Mouse (Mus musculus): ENCODE results near the gene Rnls. TPM values are rescaled to one million over a fixed set of nuclear protein-coding genes. Genes with fewer than 3 reads are reported as not detected.
A peak's percentile ranks its signal among the peaks of the same experiment; 100 is the strongest.

Gene Rnls
- polyA plus RNA-seq, 1 experiment from 2014 or later: 5.6 TPM

DNA sequence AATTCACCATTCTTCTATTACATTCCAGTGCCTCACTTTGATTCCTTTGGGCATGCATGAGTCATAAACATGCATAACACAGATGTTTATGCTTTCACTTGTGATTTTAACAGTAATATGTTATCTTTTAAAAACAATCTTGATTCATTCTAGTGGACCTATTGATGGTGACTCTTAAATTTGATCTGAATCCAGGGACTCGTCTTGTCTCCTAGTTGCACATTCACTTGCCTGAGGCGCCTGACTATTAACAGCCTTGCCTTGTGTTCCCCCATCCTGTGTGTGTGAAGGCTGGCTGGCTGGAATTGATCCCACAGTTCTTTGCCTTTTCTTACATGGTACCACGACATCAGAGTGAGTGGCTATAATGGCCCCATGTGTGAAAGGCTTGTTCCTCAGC is 243.7 kb downstream of the Rnls start:
- Histone ChIP-seq H3K36me3 (no peaks in the 10 kb centered on the region), H3K4me2 (no peak overlapping the region), H3K9ac (replicated peaks) (no peak overlapping the region), H3K4me1 (replicated peaks) (no peaks in the 10 kb centered on the region), H3K27me3 (no peaks in the 10 kb centered on the region), H3K27ac (no peak overlapping the region), H3K9me3 (no peaks in the 10 kb centered on the region), H3K4me3 (replicated peaks) (no peak overlapping the region)
- ATAC-seq (ENCODE audit: insufficient number of reproducible peaks, insufficient read depth, low FRiP score, low TSS enrichment, low read depth): no peak
- 83% methylated on average over 3 of the region's 3 CpGs for WGBS

DNA sequence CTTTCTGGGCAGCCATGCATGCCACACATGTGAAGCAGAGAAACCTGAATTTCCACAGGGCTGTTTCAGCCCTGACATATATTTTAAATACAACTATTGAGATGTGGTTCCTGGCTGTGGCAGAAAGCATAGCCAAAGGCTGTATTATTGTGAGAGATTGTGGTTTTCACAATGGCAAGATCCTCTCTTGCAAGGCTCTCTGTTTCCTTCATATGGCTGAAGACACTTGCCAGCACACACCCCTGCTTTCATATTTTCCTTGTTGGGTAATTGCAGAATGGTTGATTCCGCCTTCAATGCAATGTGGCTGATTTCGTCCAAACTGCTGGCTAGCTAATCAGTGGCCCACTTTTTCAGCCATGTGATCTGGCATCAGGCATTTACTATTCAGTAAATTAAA is 248.9 kb downstream of the Rnls start:
- H3K36me3 ChIP-seq: no peaks in the 10 kb centered on the region
- H3K4me1 ChIP-seq (replicated peaks): no peaks in the 10 kb centered on the region
- ATAC-seq (ENCODE audit: insufficient number of reproducible peaks, insufficient read depth, low FRiP score, low TSS enrichment, low read depth): no peak
- H3K9me3 ChIP-seq: no peaks in the 10 kb centered on the region
- no peak overlapping the region for H3K4me3 ChIP-seq (replicated peaks)
- H3K4me2 ChIP-seq: no peak overlapping the region
- WGBS: 90% methylated on average over 2 of the region's 2 CpGs
- H3K27ac ChIP-seq: no peak overlapping the region
- H3K27me3 ChIP-seq: no peaks in the 10 kb centered on the region
- no peak overlapping the region for H3K9ac ChIP-seq (replicated peaks)

DNA sequence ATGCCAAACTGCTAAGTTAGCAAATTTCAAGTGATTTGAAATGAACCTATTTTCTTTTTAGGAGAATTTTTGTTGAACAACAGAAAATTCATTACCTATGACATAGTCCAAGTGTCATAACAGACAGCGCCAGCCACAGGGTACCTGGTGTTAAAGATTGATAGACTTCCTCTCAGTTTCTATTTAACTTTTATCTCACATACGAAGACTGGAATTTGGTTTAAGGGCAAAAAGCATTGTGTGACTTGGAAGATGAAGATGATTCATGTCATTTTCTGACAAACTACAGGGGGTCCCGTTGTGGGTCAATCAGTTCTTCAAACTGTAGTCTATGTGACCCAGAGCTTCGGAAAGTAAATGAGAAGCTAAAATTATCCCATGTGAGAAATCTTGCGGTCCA is 254.8 kb downstream of the Rnls start:
- 85% methylated on average over 5 of the region's 5 CpGs for WGBS
- H3K36me3 ChIP-seq: no peaks in the 10 kb centered on the region
- H3K9me3 ChIP-seq: no peaks in the 10 kb centered on the region
- H3K27me3 ChIP-seq: 0 out of 2 replicates have a peak, but pooled peaks cover 3% of the 10 kb centered on the region
- ATAC-seq (ENCODE audit: insufficient number of reproducible peaks, insufficient read depth, low FRiP score, low TSS enrichment, low read depth): no peak
- no peak overlapping the region for H3K9ac ChIP-seq (replicated peaks)
- H3K27ac ChIP-seq: no peak overlapping the region
- no peak overlapping the region for H3K4me3 ChIP-seq (replicated peaks)
- no peaks in the 10 kb centered on the region for H3K4me1 ChIP-seq (replicated peaks)
- no peak overlapping the region for H3K4me2 ChIP-seq

DNA sequence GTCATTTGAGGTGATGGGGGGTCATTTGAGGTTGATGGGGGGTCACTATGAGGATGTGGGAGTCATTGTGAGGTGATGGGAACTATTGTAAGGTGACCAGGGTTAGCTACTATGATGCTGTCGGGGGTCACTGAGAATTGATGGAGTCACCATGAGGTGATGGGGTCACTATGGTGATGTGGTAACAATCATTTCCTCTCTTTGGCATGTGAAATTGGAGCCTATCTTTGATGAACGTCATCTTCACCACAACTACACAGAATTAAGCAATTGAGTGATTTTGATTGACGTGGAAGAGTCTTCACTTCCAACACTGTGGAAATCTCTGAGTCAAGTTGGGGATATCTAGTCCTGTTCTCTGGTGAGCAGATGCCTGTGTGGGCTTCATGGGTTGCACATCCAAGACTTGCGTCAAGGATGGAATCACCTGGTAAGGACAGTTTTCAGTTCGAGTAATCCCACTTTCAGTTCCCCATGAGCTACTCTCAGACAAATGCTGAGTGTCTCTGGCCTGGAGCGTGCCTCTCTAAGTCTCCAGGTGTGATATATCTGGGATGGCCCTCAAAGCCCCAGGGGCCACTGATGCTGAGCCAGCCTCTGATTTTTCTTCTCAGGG is 269.4 kb downstream of the Rnls start:
- Histone ChIP-seq H3K4me2 (no peak overlapping the region), H3K4me1 (replicated peaks) (no peaks in the 10 kb centered on the region), H3K9ac (replicated peaks) (no peak overlapping the region), H3K4me3 (replicated peaks) (no peak overlapping the region), H3K27ac (no peak overlapping the region), H3K27me3 (no peaks in the 10 kb centered on the region), H3K9me3 (no peaks in the 10 kb centered on the region), H3K36me3 (no peaks in the 10 kb centered on the region)
- WGBS: 88% methylated on average over 6 of the region's 6 CpGs
- no peak for ATAC-seq (ENCODE audit: insufficient number of reproducible peaks, insufficient read depth, low FRiP score, low TSS enrichment, low read depth)

DNA sequence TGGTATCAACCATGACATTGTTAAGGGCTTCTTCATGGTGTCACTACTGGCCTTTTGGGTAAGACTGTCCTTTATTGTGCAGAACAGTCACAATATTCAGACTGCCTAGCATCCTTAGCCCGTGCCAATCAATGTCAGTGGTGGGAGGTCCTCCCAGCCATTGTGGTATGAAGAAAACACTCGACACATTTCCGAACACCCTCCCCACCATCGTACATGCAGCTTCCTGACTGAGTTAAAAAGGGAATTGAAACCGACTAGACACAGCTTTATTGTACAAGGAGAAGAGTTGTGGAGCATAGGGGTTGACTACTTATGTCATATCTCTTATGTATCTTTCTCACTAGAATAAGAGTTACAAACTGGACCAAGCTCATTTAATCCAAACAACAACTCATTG is 272.1 kb downstream of the Rnls start:
- Histone ChIP-seq H3K36me3 (no peaks in the 10 kb centered on the region), H3K27ac (no peak overlapping the region), H3K9ac (replicated peaks) (no peak overlapping the region), H3K4me3 (replicated peaks) (no peak overlapping the region), H3K27me3 (no peaks in the 10 kb centered on the region), H3K4me1 (replicated peaks) (no peaks in the 10 kb centered on the region), H3K4me2 (no peak overlapping the region), H3K9me3 (no peaks in the 10 kb centered on the region)
- ATAC-seq (ENCODE audit: insufficient number of reproducible peaks, insufficient read depth, low FRiP score, low TSS enrichment, low read depth): no peak
- 88% methylated on average over 5 of the region's 5 CpGs for WGBS

DNA sequence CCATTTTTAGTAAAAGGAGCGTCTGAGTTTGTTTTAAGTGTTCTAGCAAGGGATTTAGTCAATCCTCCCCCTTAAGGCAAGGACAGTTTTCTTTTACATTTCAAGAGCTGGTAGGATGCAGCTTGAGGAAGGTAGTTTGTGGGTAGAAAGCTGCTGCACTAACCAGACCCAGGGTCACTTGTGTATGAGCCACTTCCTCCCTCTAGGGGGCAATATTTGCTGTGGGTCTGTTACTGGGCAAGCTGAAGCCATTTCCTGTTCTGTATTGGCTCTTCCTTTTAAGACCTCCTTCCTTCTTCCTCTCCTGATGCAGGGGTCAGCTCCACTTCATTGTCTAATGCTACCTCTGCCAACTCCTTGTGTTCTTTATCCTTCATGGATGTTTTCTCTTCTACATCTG is 273.2 kb downstream of the Rnls start:
- Histone ChIP-seq H3K27me3 (no peaks in the 10 kb centered on the region), H3K4me1 (replicated peaks) (no peaks in the 10 kb centered on the region), H3K36me3 (no peaks in the 10 kb centered on the region), H3K4me3 (replicated peaks) (no peak overlapping the region), H3K9me3 (no peaks in the 10 kb centered on the region), H3K27ac (no peak overlapping the region), H3K9ac (replicated peaks) (no peak overlapping the region), H3K4me2 (no peak overlapping the region)
- 73% methylated on average over 1 of the region's 1 CpGs for WGBS
- no peak for ATAC-seq (ENCODE audit: insufficient number of reproducible peaks, insufficient read depth, low FRiP score, low TSS enrichment, low read depth)

DNA sequence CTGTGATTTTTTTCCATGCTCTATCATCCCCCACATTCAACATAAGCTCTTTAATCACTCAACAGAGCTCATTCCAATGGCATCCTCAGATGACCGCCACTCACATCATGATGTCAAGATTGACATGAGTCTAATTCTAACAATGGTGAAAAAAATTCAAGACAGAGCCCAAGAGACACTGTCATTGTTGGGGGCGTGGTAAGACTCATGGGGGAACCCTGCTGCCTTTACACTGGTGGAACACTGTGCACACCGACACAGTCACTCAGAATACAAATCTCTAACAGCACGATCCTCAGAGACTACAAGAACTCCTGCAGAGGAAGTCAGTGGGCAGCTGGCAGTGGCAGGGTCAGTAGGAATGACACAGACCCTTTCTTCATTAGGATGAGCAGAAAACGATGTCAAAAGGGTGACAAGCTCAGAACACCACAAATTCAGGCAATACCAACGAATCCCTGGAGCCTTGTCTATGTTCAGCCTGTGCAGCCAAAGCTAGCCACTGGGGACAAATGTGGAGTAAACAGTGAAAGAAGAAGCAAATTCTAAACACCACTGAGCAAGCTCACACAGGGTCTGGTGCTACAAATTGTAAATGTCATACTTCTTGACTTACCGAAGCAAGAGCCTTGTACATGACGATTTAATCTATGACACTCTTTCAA is 277.3 kb downstream of the Rnls start:
- no peak overlapping the region for H3K4me3 ChIP-seq (replicated peaks)
- no peaks in the 10 kb centered on the region for H3K36me3 ChIP-seq
- H3K27me3 ChIP-seq: no peaks in the 10 kb centered on the region
- H3K4me1 ChIP-seq (replicated peaks): peaks cover 11% of the 10 kb centered on the region
- H3K4me2 ChIP-seq: no peak overlapping the region
- H3K27ac ChIP-seq: no peak overlapping the region
- ATAC-seq (ENCODE audit: insufficient number of reproducible peaks, insufficient read depth, low FRiP score, low TSS enrichment, low read depth): no peak
- no peak overlapping the region for H3K9ac ChIP-seq (replicated peaks)
- 86% methylated on average over 8 of the region's 8 CpGs for WGBS
- no peaks in the 10 kb centered on the region for H3K9me3 ChIP-seq

DNA sequence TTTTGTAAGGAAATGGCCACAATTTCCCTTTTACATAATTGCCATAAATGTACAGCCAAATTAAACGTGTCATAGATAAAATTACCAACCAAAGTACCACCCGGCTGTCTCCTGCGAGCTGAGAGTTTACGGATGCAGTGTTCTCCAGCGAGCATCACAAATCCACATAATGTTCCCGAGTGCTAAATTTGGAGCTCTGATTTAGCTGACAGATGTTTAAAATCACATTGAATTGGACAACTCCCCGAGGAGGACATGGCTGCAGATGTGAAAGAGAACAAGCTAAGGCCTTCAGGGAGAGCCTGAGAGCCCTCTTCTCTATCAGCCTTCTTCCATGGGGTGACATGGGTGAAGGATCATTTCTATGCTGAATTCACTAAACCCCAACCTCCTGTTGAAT is 278.3 kb downstream of the Rnls start:
- H3K4me3 ChIP-seq (replicated peaks): no peak overlapping the region
- peaks cover 11% of the 10 kb centered on the region for H3K4me1 ChIP-seq (replicated peaks)
- H3K9ac ChIP-seq (replicated peaks): no peak overlapping the region
- WGBS: 68% methylated on average over 7 of the region's 7 CpGs
- H3K27ac ChIP-seq: no peak overlapping the region
- H3K36me3 ChIP-seq: no peaks in the 10 kb centered on the region
- H3K4me2 ChIP-seq: no peak overlapping the region
- H3K9me3 ChIP-seq: no peaks in the 10 kb centered on the region
- no peak for ATAC-seq (ENCODE audit: insufficient number of reproducible peaks, insufficient read depth, low FRiP score, low TSS enrichment, low read depth)
- H3K27me3 ChIP-seq: no peaks in the 10 kb centered on the region

DNA sequence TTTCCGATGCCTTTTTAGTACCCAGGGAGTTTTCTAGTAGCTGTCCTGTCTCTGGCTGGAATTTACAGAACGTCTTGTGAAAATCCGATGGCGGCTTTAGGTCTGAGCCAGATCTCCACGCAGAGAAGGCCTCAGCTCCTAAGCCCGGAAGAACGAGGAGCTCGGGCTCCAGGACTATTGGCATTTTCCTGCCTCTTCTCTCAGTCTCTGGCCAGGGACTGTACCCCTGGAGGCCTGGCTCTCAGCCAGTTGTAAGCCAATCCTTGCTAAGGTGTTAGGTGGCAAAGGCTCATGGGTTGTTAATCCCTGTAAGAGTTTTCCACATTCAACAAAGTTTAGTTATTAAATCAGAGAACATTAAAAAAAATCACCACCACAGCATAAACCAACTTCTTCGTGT is 281.7 kb downstream of the Rnls start:
- Histone ChIP-seq H3K36me3 (no peaks in the 10 kb centered on the region), H3K9me3 (no peaks in the 10 kb centered on the region), H3K4me3 (replicated peaks) (no peak overlapping the region), H3K4me2 (no peak overlapping the region), H3K4me1 (replicated peaks) (peaks cover 11% of the 10 kb centered on the region), H3K27me3 (peaks cover 7% of the 10 kb centered on the region; the same call in 1 of the 2 replicates), H3K9ac (replicated peaks) (no peak overlapping the region), H3K27ac (0 out of 2 replicates have a peak overlapping the region, but pooled peaks have one; percentile 18)
- WGBS: 51% methylated on average over 9 of the region's 9 CpGs
- ATAC-seq (ENCODE audit: insufficient number of reproducible peaks, insufficient read depth, low FRiP score, low TSS enrichment, low read depth): no peak

DNA sequence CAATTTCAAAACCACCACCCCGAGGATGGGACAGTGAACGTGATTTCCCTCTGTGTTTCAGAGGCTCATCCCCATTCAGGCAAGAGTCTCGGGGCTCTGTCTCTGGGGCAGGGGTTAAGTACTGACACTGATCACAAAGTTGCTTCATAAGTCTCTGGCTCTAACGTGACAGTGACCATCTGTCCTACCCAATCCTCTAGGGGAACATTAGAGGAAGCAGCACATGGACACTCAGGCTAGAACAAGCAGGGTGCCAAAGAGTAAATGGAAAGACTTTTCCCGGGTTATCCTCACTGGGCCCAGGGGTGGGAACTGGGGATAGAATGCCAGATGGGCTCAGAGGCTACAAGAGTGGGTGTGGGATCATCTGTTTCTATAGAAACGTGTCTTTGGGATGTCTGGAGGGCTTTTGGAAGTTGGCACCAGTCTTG is 282.1 kb downstream of the Rnls start:
- H3K27me3 ChIP-seq: peaks cover 7% of the 10 kb centered on the region; the same call in 1 of the 2 replicates
- H3K9me3 ChIP-seq: no peaks in the 10 kb centered on the region
- H3K9ac ChIP-seq (replicated peaks): no peak overlapping the region
- 58% methylated on average over 6 of the region's 6 CpGs for WGBS
- H3K27ac ChIP-seq: no peak overlapping the region
- no peak overlapping the region for H3K4me2 ChIP-seq
- no peak for ATAC-seq (ENCODE audit: insufficient number of reproducible peaks, insufficient read depth, low FRiP score, low TSS enrichment, low read depth)
- H3K4me1 ChIP-seq (replicated peaks): peaks cover 11% of the 10 kb centered on the region
- no peak overlapping the region for H3K4me3 ChIP-seq (replicated peaks)
- H3K36me3 ChIP-seq: no peaks in the 10 kb centered on the region

DNA sequence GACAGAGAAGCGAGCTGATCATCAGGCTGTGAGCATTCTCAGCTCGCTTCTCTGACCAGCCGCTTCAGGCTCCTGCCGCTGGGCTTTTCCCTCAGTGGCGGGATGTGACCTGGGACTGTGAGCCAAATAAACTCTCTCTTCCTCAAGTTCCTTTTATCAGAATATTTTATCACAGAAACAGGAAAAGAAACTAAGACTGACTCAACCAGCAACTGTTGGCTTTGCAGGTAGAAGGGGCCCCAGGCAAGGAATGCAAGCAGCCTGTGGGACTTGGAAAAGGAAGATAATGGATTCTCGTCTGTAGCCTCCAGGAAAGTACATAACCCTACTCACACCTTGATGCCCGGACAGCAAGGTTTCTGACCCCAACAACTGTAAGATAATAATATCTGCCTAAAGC is 283.0 kb downstream of the Rnls start:
- peaks cover 11% of the 10 kb centered on the region for H3K4me1 ChIP-seq (replicated peaks)
- no peaks in the 10 kb centered on the region for H3K36me3 ChIP-seq
- ATAC-seq (ENCODE audit: insufficient number of reproducible peaks, insufficient read depth, low FRiP score, low TSS enrichment, low read depth): no peak
- no peaks in the 10 kb centered on the region for H3K9me3 ChIP-seq
- WGBS: 88% methylated on average over 7 of the region's 7 CpGs
- H3K27me3 ChIP-seq: peaks cover 7% of the 10 kb centered on the region; the same call in 1 of the 2 replicates
- H3K27ac ChIP-seq: no peak overlapping the region
- H3K4me3 ChIP-seq (replicated peaks): no peak overlapping the region
- no peak overlapping the region for H3K9ac ChIP-seq (replicated peaks)
- H3K4me2 ChIP-seq: no peak overlapping the region

DNA sequence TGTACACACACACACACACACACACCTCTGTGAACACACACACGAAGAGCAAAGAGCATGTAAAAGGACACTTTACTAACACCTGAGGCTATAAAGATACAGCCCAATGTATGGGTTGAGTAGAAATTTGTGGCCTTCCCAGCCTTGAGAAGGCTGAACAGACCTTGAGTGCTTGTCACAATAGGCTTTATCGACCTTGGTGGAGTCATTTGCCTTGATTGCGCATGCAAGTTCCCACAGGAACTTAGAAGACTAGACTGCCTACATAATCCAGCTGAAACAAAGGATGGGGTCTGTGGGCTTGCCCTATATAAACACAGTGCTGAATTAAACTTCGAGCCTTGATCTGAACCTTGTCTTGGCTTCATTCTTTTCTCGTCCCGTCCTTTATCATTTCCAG is 288.2 kb downstream of the Rnls start:
- Histone ChIP-seq H3K9ac (replicated peaks) (no peak overlapping the region), H3K4me1 (replicated peaks) (peaks cover 20% of the 10 kb centered on the region), H3K9me3 (no peaks in the 10 kb centered on the region), H3K27me3 (peaks cover 7% of the 10 kb centered on the region; the same call in 1 of the 2 replicates), H3K36me3 (no peaks in the 10 kb centered on the region), H3K4me3 (replicated peaks) (no peak overlapping the region), H3K4me2 (no peak overlapping the region), H3K27ac (no peak overlapping the region)
- no peak for ATAC-seq (ENCODE audit: insufficient number of reproducible peaks, insufficient read depth, low FRiP score, low TSS enrichment, low read depth)
- WGBS: 91% methylated on average over 6 of the region's 6 CpGs

Data from limb, embryonic 12.5 days (tissue).